Mouse (Mus musculus) hindbrain, embryonic 10.5 days (tissue): ENCODE results near the gene Gm10912. TPM values are rescaled to one million over a fixed set of nuclear protein-coding genes. Genes with fewer than 3 reads are reported as not detected.
A peak's percentile ranks its signal among the peaks of the same experiment; 100 is the strongest.
"Not testable (repeated sequence)": the region's sequence is repeated elsewhere in the genome, so short reads cannot be mapped to it uniquely, and the experiment has no call there.

Experiments used
- DNase-seq: peaks from one replicate; pipeline ENCODE4 v3.0.0-alpha.2; 2017; ENCODE audit warnings: low spot score
- H3K27ac ChIP-seq: fragments of 300-500 bp; sonication (generic); 2 replicates; pipeline ENCODE4 v1.5.1; 2016; ENCODE audit warnings: mild to moderate bottlenecking, moderate library complexity
- H3K27me3 ChIP-seq: fragments of 300-500 bp; sonication (generic); 2 replicates; pipeline ENCODE4 v1.6.1; 2016; ENCODE audit warnings: mild to moderate bottlenecking; ENCODE audit not compliant: poor library complexity, insufficient read depth, severe bottlenecking
- H3K36me3 ChIP-seq: fragments of 300-500 bp; sonication (generic); 2 replicates; pipeline ENCODE4 v1.6.1; 2016; ENCODE audit warnings: mild to moderate bottlenecking, moderate library complexity
- H3K4me1 ChIP-seq: fragments of 300-500 bp; sonication (generic); replicated peaks from 2 replicates; pipeline ENCODE4 v1.6.1; 2016; ENCODE audit warnings: mild to moderate bottlenecking
- H3K4me3 ChIP-seq: fragments of 300-500 bp; sonication (generic); 2 replicates; pipeline ENCODE4 v1.5.1; 2016; ENCODE audit warnings: mild to moderate bottlenecking, moderate library complexity
- H3K9me3 ChIP-seq: fragments of 300-500 bp; sonication (generic); 2 replicates; pipeline ENCODE4 v1.6.1; 2016; ENCODE audit warnings: mild to moderate bottlenecking, moderate library complexity
- WGBS: fragments of 180-500 bp; shearing (Covaris S2); methylation state at CpG from one replicate; pipeline ENCODE4 v1.1.7; 2016; 5-methylcytosine and 5-hydroxymethylcytosine counted together
- polyA plus RNA-seq: library from polyadenylated mRNA; unstranded; fragments of >200 nt; fragmentation: Nextera tagmentation; extraction: Ambion mirVana; gene quantifications from 2 replicates; pipeline ENCODE4 v1.2.1, GENCODE M21; 2016

The Gm10912 gene
- polyA plus RNA-seq, 1 experiment from 2014 or later = not detected

- no peaks in the 10 kb centered on the region for H3K9me3 ChIP-seq
- DNase-seq = no peak
- 0 out of 2 replicates have a peak, but pooled peaks cover 12% of the 10 kb centered on the region for H3K4me1 ChIP-seq
- peaks cover 48% of the 10 kb centered on the region for H3K36me3 ChIP-seq
- 85% methylated on average over 5 of the region's 5 CpGs for WGBS
- no peaks in the 10 kb centered on the region for H3K27me3 ChIP-seq
- no peak overlapping the region for H3K27ac ChIP-seq
- H3K4me3 ChIP-seq = no peak overlapping the region
Observed at GRCm38 (mm10) chr2:104041632-104042031, 24.0 kb upstream of the Gm10912 start.

- no peaks in the 10 kb centered on the region for H3K27me3 ChIP-seq
- 0 out of 2 replicates have a peak, but pooled peaks cover 12% of the 10 kb centered on the region for H3K4me1 ChIP-seq
- no peak overlapping the region for H3K4me3 ChIP-seq
- no peak for DNase-seq
- no peaks in the 10 kb centered on the region for H3K9me3 ChIP-seq
- H3K27ac ChIP-seq = no peak overlapping the region
- WGBS = 95% methylated on average over 15 of the region's 15 CpGs
- H3K36me3 ChIP-seq = peaks cover 44% of the 10 kb centered on the region
Observed at GRCm38 (mm10) chr2:104042766-104043165, 22.9 kb upstream of the Gm10912 start.

GRCm38 (mm10) chr2:104043624-104044478, 21.8 kb upstream of the Gm10912 start:
- Histone ChIP-seq H3K27ac (no peak overlapping the region), H3K36me3 (peaks cover 47% of the 10 kb centered on the region), H3K4me3 (no peak overlapping the region), H3K9me3 (no peaks in the 10 kb centered on the region), H3K4me1 (0 out of 2 replicates have a peak, but pooled peaks cover 12% of the 10 kb centered on the region), H3K27me3 (no peaks in the 10 kb centered on the region)
- 45% methylated on average over 5 of the region's 5 CpGs for WGBS
- no peak for DNase-seq

GRCm38 (mm10) chr2:104044479-104045080, 21.0 kb upstream of the Gm10912 start:
- no peak overlapping the region for H3K4me3 ChIP-seq
- WGBS = 83% methylated on average over 1 of the region's 1 CpGs
- no peaks in the 10 kb centered on the region for H3K9me3 ChIP-seq
- 0 out of 2 replicates have a peak, but pooled peaks cover 12% of the 10 kb centered on the region for H3K4me1 ChIP-seq
- no peaks in the 10 kb centered on the region for H3K27me3 ChIP-seq
- no peak for DNase-seq
- no peak overlapping the region for H3K27ac ChIP-seq
- peaks cover 47% of the 10 kb centered on the region for H3K36me3 ChIP-seq

GRCm38 (mm10) chr2:104058381-104058780, 7.2 kb upstream of the Gm10912 start:
- WGBS = 100% methylated on average over 1 of the region's 1 CpGs
- no peaks in the 10 kb centered on the region for H3K9me3 ChIP-seq
- no peak overlapping the region for H3K27ac ChIP-seq
- no peak overlapping the region for H3K4me3 ChIP-seq
- no peak for DNase-seq
- H3K36me3 ChIP-seq = peaks cover 54% of the 10 kb centered on the region
- H3K27me3 ChIP-seq = no peaks in the 10 kb centered on the region
- H3K4me1 ChIP-seq = no peaks in the 10 kb centered on the region

GRCm38 (mm10) chr2:104058954-104059353, 6.7 kb upstream of the Gm10912 start:
- 89% methylated on average over 4 of the region's 4 CpGs for WGBS
- H3K27me3 ChIP-seq = no peaks in the 10 kb centered on the region
- H3K4me3 ChIP-seq = no peak overlapping the region
- H3K36me3 ChIP-seq = peaks cover 50% of the 10 kb centered on the region
- H3K4me1 ChIP-seq = no peaks in the 10 kb centered on the region
- no peaks in the 10 kb centered on the region for H3K9me3 ChIP-seq
- DNase-seq = no peak
- no peak overlapping the region for H3K27ac ChIP-seq

- 76% methylated on average over 10 of the region's 10 CpGs for WGBS
- no peak for DNase-seq
- no peak overlapping the region for H3K27ac ChIP-seq
- no peak overlapping the region for H3K4me3 ChIP-seq
- no peaks in the 10 kb centered on the region for H3K4me1 ChIP-seq
- H3K9me3 ChIP-seq = no peaks in the 10 kb centered on the region
- H3K27me3 ChIP-seq = no peaks in the 10 kb centered on the region
- H3K36me3 ChIP-seq = peaks cover 41% of the 10 kb centered on the region
Observed at GRCm38 (mm10) chr2:104059786-104060185, 5.8 kb upstream of the Gm10912 start.

GRCm38 (mm10) chr2:104060996-104061395, 4.6 kb upstream of the Gm10912 start:
- 96% methylated on average over 6 of the region's 6 CpGs for WGBS
- Histone ChIP-seq H3K4me1 (no peaks in the 10 kb centered on the region), H3K4me3 (no peak overlapping the region), H3K27me3 (no peaks in the 10 kb centered on the region), H3K9me3 (no peaks in the 10 kb centered on the region), H3K36me3 (peaks cover 29% of the 10 kb centered on the region), H3K27ac (no peak overlapping the region)
- no peak for DNase-seq

GRCm38 (mm10) chr2:104062665-104063064, 3.0 kb upstream of the Gm10912 start:
- Histone ChIP-seq H3K9me3 (no peaks in the 10 kb centered on the region), H3K4me3 (no peak overlapping the region), H3K27me3 (no peaks in the 10 kb centered on the region), H3K36me3 (peaks cover 29% of the 10 kb centered on the region), H3K4me1 (no peaks in the 10 kb centered on the region), H3K27ac (no peak overlapping the region)
- DNase-seq = no peak

GRCm38 (mm10) chr2:104064152-104064551, 1.5 kb upstream of the Gm10912 start:
- no peaks in the 10 kb centered on the region for H3K27me3 ChIP-seq
- H3K9me3 ChIP-seq = no peaks in the 10 kb centered on the region
- no peak for DNase-seq
- H3K4me3 ChIP-seq = no peak overlapping the region
- no peaks in the 10 kb centered on the region for H3K4me1 ChIP-seq
- H3K27ac ChIP-seq = no peak overlapping the region
- 89% methylated on average over 2 of the region's 2 CpGs for WGBS
- peaks cover 20% of the 10 kb centered on the region for H3K36me3 ChIP-seq

- not testable (repeated sequence) for DNase-seq, H3K4me3 ChIP-seq, H3K36me3 ChIP-seq, H3K9me3 ChIP-seq, H3K27ac ChIP-seq, H3K27me3 ChIP-seq
- H3K4me1 ChIP-seq = peaks cover 10% of the 10 kb centered on the region
- WGBS = 90% methylated on average over 7 of the region's 7 CpGs
Observed at GRCm38 (mm10) chr2:104068450-104068849, 2.8 kb downstream of the Gm10912 start, which contains the start of gene Gm10799. Gm10799 (minus strand) TSS chr2:104068550.

- peak; percentile 72 for DNase-seq
- Histone ChIP-seq H3K4me3 (peak within 1 kb of the TSS; percentile 55), H3K27me3 (no peaks in the 10 kb centered on the region), H3K9me3 (peaks cover 8% of the 10 kb centered on the region), H3K36me3 (peaks cover 6% of the 10 kb centered on the region; the same call in 1 of the 2 replicates), H3K27ac (peak within 1 kb of the TSS; percentile 83), H3K4me1 (peaks cover 10% of the 10 kb centered on the region)
- 7% methylated on average over 13 of the region's 13 CpGs for WGBS
Observed at GRCm38 (mm10) chr2:104069704-104070185, 4.1 kb downstream of the Gm10912 start, which contains the start of gene Cd59b. Cd59b (plus strand) TSS chr2:104069849.

GRCm38 (mm10) chr2:104078285-104078684, 12.7 kb downstream of the Gm10912 start:
- DNase-seq, H3K27ac ChIP-seq, H3K4me1 ChIP-seq, H3K9me3 ChIP-seq, H3K36me3 ChIP-seq, H3K27me3 ChIP-seq, H3K4me3 ChIP-seq: not testable (repeated sequence)
- WGBS = 78% methylated on average over 5 of the region's 5 CpGs
